Mouse (Mus musculus): ENCODE data around the gene Acot12. TPM values are rescaled to one million over a fixed set of nuclear protein-coding genes. Genes with fewer than 3 reads are reported as not detected.

Gene Acot12
- polyA plus RNA-seq, 1 experiment from 2014 or later: 0.53 TPM

DNA sequence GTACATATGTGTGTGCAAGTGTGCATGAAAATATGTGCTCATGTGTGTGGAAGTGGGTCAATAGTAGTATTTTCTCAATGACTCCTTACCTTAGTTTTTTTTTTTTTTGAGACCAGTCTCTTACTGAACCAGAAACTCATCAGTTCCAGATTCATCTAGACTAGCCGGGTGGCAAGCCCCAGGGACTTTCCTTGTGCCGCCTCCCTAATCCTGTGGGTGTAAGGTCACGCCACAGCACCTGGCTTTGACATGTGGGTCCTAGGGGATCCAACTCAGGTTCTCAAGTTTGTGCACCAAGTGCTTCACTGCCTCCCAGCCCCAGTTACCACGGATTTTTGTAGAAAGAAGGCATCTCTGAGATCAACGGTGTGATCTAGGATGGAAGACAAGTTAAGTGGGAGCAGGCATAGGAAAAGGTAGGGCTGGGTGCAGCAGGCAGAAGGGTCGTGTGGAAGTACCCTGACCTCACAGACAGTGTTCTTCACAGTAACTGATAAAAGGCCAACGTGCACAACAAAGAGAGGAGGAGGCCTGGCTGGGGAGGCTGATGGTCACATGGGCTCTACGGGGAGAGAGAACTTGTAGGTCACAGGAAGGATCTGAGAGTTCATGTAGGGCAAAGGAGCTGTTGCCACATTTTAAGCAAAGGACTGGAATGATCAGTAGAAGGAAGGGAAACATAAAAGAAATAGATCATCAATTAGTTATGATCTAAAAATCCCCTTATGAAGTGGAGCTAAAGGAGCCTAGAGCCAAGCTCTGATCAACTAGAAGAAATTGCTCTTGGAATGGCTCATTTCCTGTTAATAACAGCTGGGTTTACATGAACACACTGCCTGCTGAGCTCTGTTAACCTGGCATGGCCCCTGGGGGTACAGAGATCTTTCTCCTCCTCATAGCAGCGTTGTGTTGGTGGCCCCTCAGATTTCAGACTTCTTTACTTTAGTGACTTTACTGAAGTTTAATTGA, 27.7 kb downstream of the Acot12 start:
- Histone ChIP-seq H3K4me2 (ENCODE audit: low read depth, low read length) (no peak overlapping the region), H3K27me3 (replicated peaks; ENCODE audit: control insufficient read depth, insufficient read depth, low read length) (no peaks in the 10 kb centered on the region), H3K9me3 (ENCODE audit: control insufficient read depth, low read length) (no peaks in the 10 kb centered on the region), H3K27ac (ENCODE audit: low read length) (no peak overlapping the region), H3K4me3 (ENCODE audit: low read length) (no peak overlapping the region), H3K9ac (ENCODE audit: low read depth, low read length) (no peak overlapping the region), H3K36me3 (ENCODE audit: control insufficient read depth, insufficient read depth, low read length) (no peaks in the 10 kb centered on the region), H3K4me1 (ENCODE audit: control insufficient read depth, insufficient read depth, low read length) (no peaks in the 10 kb centered on the region)
- WGBS: 71% methylated on average over 9 of the region's 9 CpGs
- ATAC-seq: no peak

DNA sequence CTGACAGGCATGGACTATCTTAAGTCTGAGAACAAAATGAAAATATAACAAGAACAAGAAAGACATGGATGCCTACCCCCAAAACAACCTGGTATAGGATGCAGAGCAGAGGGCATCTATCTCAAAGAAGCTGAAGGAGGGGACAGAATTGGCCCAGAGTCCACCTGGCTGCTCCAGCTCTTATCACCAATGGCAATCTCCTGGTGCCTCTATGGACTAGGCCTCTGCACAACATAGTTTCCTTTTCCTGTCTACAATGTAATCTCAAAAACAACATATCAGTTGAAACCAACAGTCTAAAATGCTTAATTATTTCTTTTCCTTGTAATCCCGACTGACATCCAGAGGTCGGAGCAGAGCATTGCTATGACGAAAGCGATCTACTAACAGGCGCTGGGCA, 36.8 kb downstream of the Acot12 start:
- H3K27ac ChIP-seq (ENCODE audit: low read length): no peak overlapping the region
- no peak overlapping the region for H3K4me3 ChIP-seq (ENCODE audit: low read length)
- no peak overlapping the region for H3K9ac ChIP-seq (ENCODE audit: low read depth, low read length)
- WGBS: 92% methylated on average over 5 of the region's 5 CpGs
- H3K27me3 ChIP-seq (replicated peaks; ENCODE audit: control insufficient read depth, insufficient read depth, low read length): no peaks in the 10 kb centered on the region
- H3K4me2 ChIP-seq (ENCODE audit: low read depth, low read length): no peak overlapping the region
- no peak for ATAC-seq
- no peaks in the 10 kb centered on the region for H3K9me3 ChIP-seq (ENCODE audit: control insufficient read depth, low read length)
- no peaks in the 10 kb centered on the region for H3K36me3 ChIP-seq (ENCODE audit: control insufficient read depth, insufficient read depth, low read length)
- H3K4me1 ChIP-seq (ENCODE audit: control insufficient read depth, insufficient read depth, low read length): no peaks in the 10 kb centered on the region

DNA sequence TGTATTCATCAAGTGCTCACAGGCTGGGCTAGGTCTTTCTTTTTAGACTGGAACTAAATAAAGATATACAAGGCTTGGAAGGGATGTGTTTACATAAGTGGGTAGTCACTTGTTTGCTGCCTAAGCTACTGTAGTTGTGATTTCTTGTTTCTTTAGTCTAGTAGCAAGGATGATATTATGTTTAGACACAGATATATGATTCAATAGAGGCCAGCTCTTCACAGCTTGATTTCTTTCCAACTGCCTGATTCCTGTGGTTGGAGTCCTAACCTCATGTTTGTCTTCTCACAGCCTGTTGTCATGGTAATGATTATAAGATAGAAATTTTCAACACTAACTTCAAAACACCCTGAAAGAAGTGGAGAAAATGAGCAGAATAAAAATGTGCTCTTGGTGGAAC, 38.6 kb downstream of the Acot12 start:
- no peak for ATAC-seq
- no peaks in the 10 kb centered on the region for H3K4me1 ChIP-seq (ENCODE audit: control insufficient read depth, insufficient read depth, low read length)
- H3K4me3 ChIP-seq (ENCODE audit: low read length): no peak overlapping the region
- no peak overlapping the region for H3K9ac ChIP-seq (ENCODE audit: low read depth, low read length)
- no peaks in the 10 kb centered on the region for H3K36me3 ChIP-seq (ENCODE audit: control insufficient read depth, insufficient read depth, low read length)
- H3K9me3 ChIP-seq (ENCODE audit: control insufficient read depth, low read length): no peaks in the 10 kb centered on the region
- H3K4me2 ChIP-seq (ENCODE audit: low read depth, low read length): no peak overlapping the region
- H3K27ac ChIP-seq (ENCODE audit: low read length): no peak overlapping the region
- H3K27me3 ChIP-seq (replicated peaks; ENCODE audit: control insufficient read depth, insufficient read depth, low read length): no peaks in the 10 kb centered on the region

DNA sequence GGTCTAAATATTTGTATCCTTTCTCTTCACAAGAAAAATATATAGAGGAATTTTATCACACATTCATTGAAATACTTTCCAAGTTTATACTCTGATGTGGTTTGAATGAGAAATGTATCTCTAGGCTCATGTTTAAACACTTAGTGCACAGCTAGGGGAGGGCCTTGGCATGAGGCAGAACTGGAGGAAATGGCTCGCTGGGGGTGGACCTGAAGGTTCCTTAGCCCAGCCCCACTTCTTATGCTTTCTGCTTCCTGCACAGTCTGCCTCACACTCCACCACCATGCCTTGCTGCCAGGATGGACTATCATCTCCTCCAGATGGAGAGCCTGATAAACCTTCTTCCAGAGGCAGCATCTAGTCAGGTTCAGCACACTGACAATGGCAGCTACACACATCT, 50.7 kb downstream of the Acot12 start:
- WGBS: 50% methylated on average over 1 of the region's 1 CpGs
- H3K4me3 ChIP-seq (ENCODE audit: low read length): no peak overlapping the region
- no peaks in the 10 kb centered on the region for H3K4me1 ChIP-seq (ENCODE audit: control insufficient read depth, insufficient read depth, low read length)
- H3K9me3 ChIP-seq (ENCODE audit: control insufficient read depth, low read length): no peaks in the 10 kb centered on the region
- no peak overlapping the region for H3K4me2 ChIP-seq (ENCODE audit: low read depth, low read length)
- H3K9ac ChIP-seq (ENCODE audit: low read depth, low read length): no peak overlapping the region
- no peak for ATAC-seq
- no peaks in the 10 kb centered on the region for H3K36me3 ChIP-seq (ENCODE audit: control insufficient read depth, insufficient read depth, low read length)
- no peaks in the 10 kb centered on the region for H3K27me3 ChIP-seq (replicated peaks; ENCODE audit: control insufficient read depth, insufficient read depth, low read length)
- H3K27ac ChIP-seq (ENCODE audit: low read length): no peak overlapping the region

DNA sequence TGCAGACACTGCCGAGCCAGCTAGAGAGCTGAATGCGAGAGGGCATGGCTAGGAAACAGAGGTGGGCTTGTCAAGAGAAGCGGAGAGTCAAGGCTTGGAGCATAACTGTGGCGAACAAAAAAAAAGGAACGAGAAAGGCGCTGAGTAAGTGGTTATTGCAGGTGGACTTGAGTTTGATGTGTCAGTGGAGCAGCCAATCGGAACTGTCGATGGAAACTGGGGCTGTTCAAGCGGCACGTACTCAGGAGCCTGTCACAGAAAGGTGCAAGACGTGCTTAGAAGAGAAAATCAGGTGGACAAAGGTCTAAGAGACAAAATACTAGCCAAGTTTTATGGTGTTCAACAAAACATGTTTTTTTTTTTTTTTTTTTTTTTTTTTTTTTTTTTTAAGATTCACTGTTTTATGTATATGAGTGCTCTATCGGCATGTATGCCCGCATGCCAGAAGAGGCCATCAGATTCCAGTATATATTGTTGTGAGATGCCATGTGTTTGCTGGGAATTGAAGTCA, 53.7 kb downstream of the Acot12 start:
- H3K4me2 ChIP-seq (ENCODE audit: low read depth, low read length): no peak overlapping the region
- no peak overlapping the region for H3K4me3 ChIP-seq (ENCODE audit: low read length)
- H3K36me3 ChIP-seq (ENCODE audit: control insufficient read depth, insufficient read depth, low read length): peaks cover 4% of the 10 kb centered on the region
- no peak for ATAC-seq
- no peaks in the 10 kb centered on the region for H3K4me1 ChIP-seq (ENCODE audit: control insufficient read depth, insufficient read depth, low read length)
- no peaks in the 10 kb centered on the region for H3K27me3 ChIP-seq (replicated peaks; ENCODE audit: control insufficient read depth, insufficient read depth, low read length)
- no peak overlapping the region for H3K27ac ChIP-seq (ENCODE audit: low read length)
- 98% methylated on average over 13 of the region's 13 CpGs for WGBS
- H3K9me3 ChIP-seq (ENCODE audit: control insufficient read depth, low read length): no peaks in the 10 kb centered on the region
- H3K9ac ChIP-seq (ENCODE audit: low read depth, low read length): no peak overlapping the region

DNA sequence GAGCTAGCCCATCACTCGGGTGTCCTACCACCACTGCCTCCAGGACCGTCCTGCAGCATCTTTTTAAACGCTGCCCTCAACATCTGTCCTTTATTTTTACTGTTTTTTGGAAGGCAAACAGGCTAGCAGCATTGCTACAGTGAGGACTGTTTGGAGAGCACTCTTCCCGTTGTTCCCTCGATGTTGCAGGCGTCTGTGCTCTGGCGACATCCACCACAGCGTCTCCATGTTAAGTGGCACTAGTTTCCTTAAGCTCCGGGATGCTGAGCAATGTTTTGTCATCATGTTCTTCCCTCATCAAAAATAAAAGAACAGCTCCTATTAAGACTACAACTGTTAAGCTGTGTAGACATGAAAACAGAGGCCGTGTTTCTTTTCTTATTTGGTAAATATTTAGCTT, 54.3 kb downstream of the Acot12 start:
- no peak overlapping the region for H3K9ac ChIP-seq (ENCODE audit: low read depth, low read length)
- WGBS: 89% methylated on average over 10 of the region's 10 CpGs
- no peaks in the 10 kb centered on the region for H3K9me3 ChIP-seq (ENCODE audit: control insufficient read depth, low read length)
- no peaks in the 10 kb centered on the region for H3K27me3 ChIP-seq (replicated peaks; ENCODE audit: control insufficient read depth, insufficient read depth, low read length)
- no peak overlapping the region for H3K27ac ChIP-seq (ENCODE audit: low read length)
- no peak overlapping the region for H3K4me3 ChIP-seq (ENCODE audit: low read length)
- H3K36me3 ChIP-seq (ENCODE audit: control insufficient read depth, insufficient read depth, low read length): peaks cover 4% of the 10 kb centered on the region
- no peaks in the 10 kb centered on the region for H3K4me1 ChIP-seq (ENCODE audit: control insufficient read depth, insufficient read depth, low read length)
- no peak overlapping the region for H3K4me2 ChIP-seq (ENCODE audit: low read depth, low read length)
- no peak for ATAC-seq

DNA sequence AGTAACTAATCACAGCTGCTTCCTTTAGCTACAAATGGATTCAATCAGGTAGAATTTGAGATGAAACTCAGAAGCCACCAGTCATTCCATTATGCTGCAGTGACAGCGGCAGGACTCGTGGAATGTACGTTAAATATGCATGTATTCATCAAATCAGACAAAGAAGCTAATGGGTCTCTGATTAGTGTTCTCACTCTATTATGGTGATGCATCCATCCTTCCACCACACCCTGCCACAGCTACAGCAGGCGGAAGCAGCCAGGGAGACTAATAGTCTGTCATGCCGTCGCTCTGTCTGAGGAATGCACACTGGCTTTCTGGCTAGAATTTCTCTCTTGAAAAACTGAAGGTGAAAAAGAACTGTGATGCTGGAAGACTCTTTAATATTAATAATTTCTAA, 54.7 kb downstream of the Acot12 start:
- no peak for ATAC-seq
- Histone ChIP-seq H3K27me3 (replicated peaks; ENCODE audit: control insufficient read depth, insufficient read depth, low read length) (no peaks in the 10 kb centered on the region), H3K36me3 (ENCODE audit: control insufficient read depth, insufficient read depth, low read length) (peaks cover 4% of the 10 kb centered on the region), H3K27ac (ENCODE audit: low read length) (no peak overlapping the region), H3K4me1 (ENCODE audit: control insufficient read depth, insufficient read depth, low read length) (no peaks in the 10 kb centered on the region), H3K9me3 (ENCODE audit: control insufficient read depth, low read length) (no peaks in the 10 kb centered on the region), H3K4me2 (ENCODE audit: low read depth, low read length) (no peak overlapping the region), H3K9ac (ENCODE audit: low read depth, low read length) (no peak overlapping the region), H3K4me3 (ENCODE audit: low read length) (no peak overlapping the region)
- WGBS: 82% methylated on average over 6 of the region's 6 CpGs

DNA sequence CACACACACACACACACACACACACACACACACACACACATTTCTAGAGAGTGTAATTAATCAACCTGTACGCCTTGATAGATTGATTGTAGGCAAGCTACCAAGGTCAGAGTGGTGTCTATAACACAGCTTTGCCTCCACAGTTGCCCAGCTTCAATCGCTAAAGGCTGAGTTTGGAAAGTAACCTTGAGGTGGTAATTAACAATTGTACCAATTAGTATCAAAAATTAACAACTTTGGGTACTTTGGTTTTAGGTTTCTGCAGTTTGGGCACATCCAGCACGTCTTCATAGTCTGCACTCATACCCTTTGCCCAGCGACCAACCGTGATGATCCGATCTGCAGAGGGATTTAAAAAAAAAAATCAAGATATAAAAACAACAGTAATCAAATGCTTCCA, 55.6 kb downstream of the Acot12 start:
- Histone ChIP-seq H3K4me3 (ENCODE audit: low read length) (no peak overlapping the region), H3K36me3 (ENCODE audit: control insufficient read depth, insufficient read depth, low read length) (peaks cover 4% of the 10 kb centered on the region), H3K27me3 (replicated peaks; ENCODE audit: control insufficient read depth, insufficient read depth, low read length) (no peaks in the 10 kb centered on the region), H3K27ac (ENCODE audit: low read length) (no peak overlapping the region), H3K9me3 (ENCODE audit: control insufficient read depth, low read length) (no peaks in the 10 kb centered on the region), H3K4me1 (ENCODE audit: control insufficient read depth, insufficient read depth, low read length) (no peaks in the 10 kb centered on the region), H3K4me2 (ENCODE audit: low read depth, low read length) (no peak overlapping the region), H3K9ac (ENCODE audit: low read depth, low read length) (no peak overlapping the region)
- no peak for ATAC-seq
- 94% methylated on average over 6 of the region's 6 CpGs for WGBS

DNA sequence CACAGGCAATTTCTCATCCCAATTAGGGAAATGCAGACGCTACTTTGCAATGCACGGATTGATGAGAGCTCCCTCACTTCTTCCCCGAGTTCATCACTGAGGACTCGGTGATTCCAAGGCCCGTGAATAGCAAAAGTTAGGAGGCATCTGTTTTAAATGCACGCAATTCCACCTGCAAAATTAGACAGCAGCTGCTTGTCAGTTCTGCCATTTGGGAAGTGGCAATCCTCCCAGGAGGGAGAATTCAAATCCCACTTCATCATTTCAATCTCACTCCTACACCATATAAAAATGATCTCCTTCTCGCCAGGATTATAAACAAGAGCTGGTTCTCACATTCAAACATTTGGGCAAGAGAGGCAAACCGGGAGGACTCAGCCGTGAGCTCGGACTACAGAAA, 56.1 kb downstream of the Acot12 start:
- H3K4me1 ChIP-seq (ENCODE audit: control insufficient read depth, insufficient read depth, low read length): no peaks in the 10 kb centered on the region
- 89% methylated on average over 10 of the region's 10 CpGs for WGBS
- H3K4me3 ChIP-seq (ENCODE audit: low read length): no peak overlapping the region
- H3K9ac ChIP-seq (ENCODE audit: low read depth, low read length): no peak overlapping the region
- no peak overlapping the region for H3K4me2 ChIP-seq (ENCODE audit: low read depth, low read length)
- H3K27ac ChIP-seq (ENCODE audit: low read length): no peak overlapping the region
- ATAC-seq: no peak
- no peaks in the 10 kb centered on the region for H3K9me3 ChIP-seq (ENCODE audit: control insufficient read depth, low read length)
- H3K36me3 ChIP-seq (ENCODE audit: control insufficient read depth, insufficient read depth, low read length): peaks cover 4% of the 10 kb centered on the region
- no peaks in the 10 kb centered on the region for H3K27me3 ChIP-seq (replicated peaks; ENCODE audit: control insufficient read depth, insufficient read depth, low read length)
